Mouse (Mus musculus) ES-E14 (cell line): Measurements from ENCODE around the gene Pld5. TPM values are rescaled to one million over a fixed set of nuclear protein-coding genes. Genes with fewer than 3 reads are reported as not detected.
A peak's percentile ranks its signal among the peaks of the same experiment; 100 is the strongest.

Source experiments
- DNase-seq: peaks from one replicate; pipeline ENCODE4 v3.0.0-alpha.2; 2013; ENCODE audit warnings: low read depth, low spot score
- H3K27ac ChIP-seq: 2 replicates; pipeline ENCODE4 v1.5.1; 2012; ENCODE audit warnings: low read depth, mild to moderate bottlenecking, low read length, moderate library complexity, mixed read lengths; ENCODE audit not compliant: poor library complexity, insufficient read depth, severe bottlenecking
- H3K36me3 ChIP-seq: 2 replicates; pipeline ENCODE4 v1.6.1; 2012; ENCODE audit warnings: mild to moderate bottlenecking, low read length, moderate library complexity, mixed read lengths; ENCODE audit not compliant: control insufficient read depth, poor library complexity, insufficient read depth, severe bottlenecking
- H3K4me1 ChIP-seq, 2 experiments: fragments of 150-350 bp in 1 of 2; sonication (generic) in 1 of 2; 2 replicates each; pipeline ENCODE4 v1.6.1; 2012; ENCODE audit warnings: low read length in 2 of 2, mild to moderate bottlenecking in 1 of 2, mixed read lengths in 1 of 2; ENCODE audit not compliant: control insufficient read depth in 2 of 2, insufficient read depth in 2 of 2, poor library complexity in 1 of 2
- H3K4me3 ChIP-seq, 2 experiments: fragments of 150-350 bp in 1 of 2; sonication (generic) in 1 of 2; 2 replicates each; pipeline ENCODE4 v1.5.1; 2012; ENCODE audit warnings: low read length in 2 of 2, low read depth in 1 of 2, mild to moderate bottlenecking in 1 of 2, mixed read lengths in 1 of 2; ENCODE audit not compliant: insufficient read depth in 1 of 2, poor library complexity in 1 of 2, severe bottlenecking in 1 of 2
- H3K9ac ChIP-seq: 2 replicates; pipeline ENCODE4 v1.6.1; 2012; ENCODE audit warnings: low read depth, mild to moderate bottlenecking, low read length, mixed read lengths; ENCODE audit not compliant: poor library complexity, insufficient read depth, severe bottlenecking
- H3K9me3 ChIP-seq: fragments of 150-350 bp; sonication (generic); 2 replicates; pipeline ENCODE4 v1.6.1; 2012; ENCODE audit warnings: low read depth, mild to moderate bottlenecking, low read length; ENCODE audit not compliant: control insufficient read depth, insufficient read depth
- CHD2 ChIP-seq: IDR thresholded peaks from 2 replicates; pipeline ENCODE4 v1.6.1; 2014; ENCODE audit warnings: mild to moderate bottlenecking, low read depth, low read length, inconsistent platforms
- HCFC1 ChIP-seq: IDR thresholded peaks from 2 replicates; pipeline ENCODE4 v1.6.1; 2012; ENCODE audit warnings: low read length, inconsistent platforms, borderline replicate concordance; ENCODE audit not compliant: insufficient read depth
- MAFK ChIP-seq: IDR thresholded peaks from 2 replicates; pipeline ENCODE4 v1.6.1; 2014; ENCODE audit warnings: mild to moderate bottlenecking, low read depth, low read length, inconsistent platforms; ENCODE audit not compliant: insufficient read depth
- ZC3H11A ChIP-seq: IDR thresholded peaks from 2 replicates; pipeline ENCODE4 v1.6.1; 2012; ENCODE audit warnings: low read depth, mild to moderate bottlenecking, inconsistent platforms, low read length, borderline replicate concordance
- ZNF384 ChIP-seq: IDR thresholded peaks from 2 replicates; pipeline ENCODE4 v1.6.1; 2012; ENCODE audit warnings: low read depth, low read length, inconsistent platforms
- in situ Hi-C, 2 experiments: fragments of 600-800 bp; cut with MboI; formaldehyde crosslinking; loops; one replicate each; pipeline ENCODE4 v1.15.1; 2025; ENCODE audit warnings: low sequenced_read_pairs in 2 of 2, inconsistent platforms in 1 of 2; ENCODE audit not compliant: unreplicated experiment in 2 of 2
- total RNA-seq: library from RNA; depleted of rRNA; stranded (reverse); fragments of 300-350 nt; gene quantifications from 2 replicates; pipeline ENCODE4 v1.2.3, GENCODE M21; 2012

The Pld5 gene
- total RNA-seq, 1 experiment, result not detected

- Histone ChIP-seq H3K4me3 (no peak overlapping the region), H3K27ac (no peak overlapping the region), H3K36me3 (no peaks in the 10 kb centered on the region), H3K9me3 (no peaks in the 10 kb centered on the region), H3K4me1 (no peaks in the 10 kb centered on the region), H3K9ac (no peak overlapping the region)
- TF ChIP-seq ZNF384, result no peak
- no peak for TF ChIP-seq ZC3H11A
- TF ChIP-seq CHD2, result no peak
- TF ChIP-seq HCFC1, result no peak
- TF ChIP-seq MAFK, result no peak
- in situ Hi-C loops, result no loop called here
- DNase-seq, result no peak
Measured at GRCm38 (mm10) chr1:176208014-176208413, 67.1 kb downstream of the Pld5 start.

DNA sequence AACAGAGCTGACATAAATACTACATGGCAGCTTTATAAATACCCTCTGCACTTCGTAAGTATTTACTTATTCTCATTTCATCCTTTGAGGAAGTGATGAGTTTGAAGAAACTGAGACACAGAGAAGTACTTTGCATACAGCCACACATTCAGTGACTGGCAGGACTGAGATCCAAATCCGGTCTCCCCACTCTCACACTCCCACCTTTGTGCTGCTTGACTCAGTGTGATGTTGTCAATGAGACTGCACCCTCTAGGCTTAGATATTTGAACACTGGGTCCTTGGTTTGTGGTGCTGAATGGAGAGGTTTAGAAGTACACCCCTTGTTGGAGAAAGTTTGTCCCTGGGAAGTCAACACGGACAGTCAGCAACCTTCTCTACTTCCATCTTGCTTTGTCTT lies 72.8 kb downstream of the Pld5 start:
- TF ChIP-seq MAFK (no peak), ZNF384 (no peak), CHD2 (no peak), ZC3H11A (no peak), HCFC1 (no peak)
- Histone ChIP-seq H3K27ac (no peak overlapping the region), H3K9me3 (no peaks in the 10 kb centered on the region), H3K9ac (no peak overlapping the region), H3K4me1 (no peaks in the 10 kb centered on the region), H3K36me3 (no peaks in the 10 kb centered on the region), H3K4me3 (no peak overlapping the region)
- no peak for DNase-seq
- in situ Hi-C loops, result no loop called here

GRCm38 (mm10) chr1:176197036-176197766 lies 77.9 kb downstream of the Pld5 start:
- H3K4me3 ChIP-seq, result no peak overlapping the region
- in situ Hi-C loops, result no loop called here
- no peak for DNase-seq
- H3K9me3 ChIP-seq, result no peaks in the 10 kb centered on the region
- H3K27ac ChIP-seq, result no peak overlapping the region
- no peaks in the 10 kb centered on the region for H3K36me3 ChIP-seq
- H3K9ac ChIP-seq, result no peak overlapping the region
- no peaks in the 10 kb centered on the region for H3K4me1 ChIP-seq
- TF ChIP-seq ZNF384 (no peak), ZC3H11A (no peak), HCFC1 (no peak), CHD2 (no peak), MAFK (no peak)

GRCm38 (mm10) chr1:176196341-176196740 lies 78.8 kb downstream of the Pld5 start:
- Histone ChIP-seq H3K36me3 (no peaks in the 10 kb centered on the region), H3K9me3 (no peaks in the 10 kb centered on the region), H3K4me3 (no peak overlapping the region), H3K9ac (no peak overlapping the region), H3K4me1 (no peaks in the 10 kb centered on the region), H3K27ac (no peak overlapping the region)
- TF ChIP-seq ZNF384 (no peak), MAFK (no peak), HCFC1 (no peak), ZC3H11A (no peak), CHD2 (no peak)
- DNase-seq, result peak; percentile 21
- in situ Hi-C loops, result no loop called here

DNA sequence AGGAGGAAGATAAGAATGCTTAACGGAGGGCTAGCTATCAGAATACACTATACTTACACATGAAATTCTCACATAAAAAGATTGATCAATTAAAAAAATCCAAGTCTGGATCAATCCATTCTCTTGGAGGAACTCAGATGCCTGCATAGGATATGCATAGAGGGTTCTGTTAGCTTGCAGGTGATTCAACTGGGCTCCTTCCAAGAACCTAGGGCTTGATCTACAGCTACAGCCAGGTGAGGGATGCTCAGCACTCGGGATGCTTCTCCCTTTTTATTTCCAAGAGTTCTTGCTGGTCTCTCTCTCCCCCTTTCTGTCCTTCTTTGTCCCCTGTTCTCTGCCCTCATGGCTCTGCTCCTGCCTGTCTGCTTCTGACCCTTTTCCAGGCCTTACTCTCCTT lies 80.4 kb downstream of the Pld5 start:
- Histone ChIP-seq H3K9ac (no peak overlapping the region), H3K9me3 (no peaks in the 10 kb centered on the region), H3K4me3 (no peak overlapping the region), H3K27ac (no peak overlapping the region), H3K4me1 (no peaks in the 10 kb centered on the region), H3K36me3 (no peaks in the 10 kb centered on the region)
- DNase-seq, result no peak
- in situ Hi-C loops, result no loop called here
- TF ChIP-seq HCFC1 (no peak), MAFK (no peak), CHD2 (no peak), ZC3H11A (no peak), ZNF384 (no peak)
